Mouse (Mus musculus): ENCODE results near the gene Slc12a8. TPM values are rescaled to one million over a fixed set of nuclear protein-coding genes. Genes with fewer than 3 reads are reported as not detected.

Slc12a8 gene
- total and polyA plus RNA-seq, 3 experiments = 12.2 to 17.4 (median 16.5) TPM

- TF ChIP-seq CTCF (conservative IDR thresholded peaks at IDR 0.05 in 1 of 2, IDR thresholded peaks at IDR 0.05 in 1 of 2; ENCODE audit: low read depth in 2 of 2, low read length in 2 of 2) (no peak), TBP (conservative IDR thresholded peaks at IDR 0.05; ENCODE audit: low read depth, low read length) (no peak), ZKSCAN1 (IDR thresholded peaks at IDR 0.05; ENCODE audit: borderline replicate concordance, low read depth, low read length) (no peak), UBTF (IDR thresholded peaks at IDR 0.05; ENCODE audit: low read depth, low read length) (no peak), CHD1 (IDR thresholded peaks at IDR 0.05; ENCODE audit: low read depth, low read length) (no peak), E2F4 (IDR thresholded peaks at IDR 0.05; ENCODE audit: insufficient replicate concordance, low read depth, low read length) (no peak), RCOR1 (conservative IDR thresholded peaks at IDR 0.05; ENCODE audit: low read depth, low read length) (no peak), GABPA (IDR thresholded peaks at IDR 0.05; ENCODE audit: insufficient replicate concordance, low read depth, low read length) (no peak), KAT2A (IDR thresholded peaks at IDR 0.05; ENCODE audit: insufficient replicate concordance, low read length) (no peak), RAD21 (IDR thresholded peaks at IDR 0.05; ENCODE audit: low read depth, low read length) (no peak), MYC (IDR thresholded peaks at IDR 0.05; ENCODE audit: low read depth, low read length) (no peak), JUND (conservative IDR thresholded peaks at IDR 0.05; ENCODE audit: low read depth, low read length) (no peak), ELF1 (IDR thresholded peaks at IDR 0.05; ENCODE audit: low read depth, low read length) (no peak), IRF4 (IDR thresholded peaks at IDR 0.05; ENCODE audit: low read depth, low read length) (no peak), ZMIZ1 (IDR thresholded peaks at IDR 0.05; ENCODE audit: low read depth, low read length) (no peak), TCF12 (IDR thresholded peaks at IDR 0.05; ENCODE audit: low read depth, low read length) (no peak), EP300 (IDR thresholded peaks at IDR 0.05; ENCODE audit: low read length) (no peak)
These were observed 153.2 kb downstream of the Slc12a8 start for GRCm38 (mm10) chr16:33670340-33670739.

GRCm38 (mm10) chr16:33670933-33671332, 153.8 kb downstream of the Slc12a8 start:
- Histone ChIP-seq H3K27ac (ENCODE audit: insufficient read depth, low read depth) (no peak overlapping the region), H3K9ac (ENCODE audit: insufficient read depth, low read depth) (no peak overlapping the region), H3K4me2 (ENCODE audit: insufficient read depth, low read depth, poor library complexity, severe bottlenecking) (no peak overlapping the region), H3K4me3 (replicated peaks in 1 of 3; ENCODE audit: low read depth in 2 of 3, low read length in 2 of 3, poor library complexity in 1 of 3) (no peak overlapping the region), H3K9me3 (replicated peaks; ENCODE audit: low read length) (peaks cover 4% of the 10 kb centered on the region), H3K27me3 (replicated peaks) (no peaks in the 10 kb centered on the region), H3K4me1 (ENCODE audit: control insufficient read depth in 1 of 2, insufficient read depth in 2 of 2) (peaks cover 8 to 13% of the 10 kb centered on the region in 2 experiments; a peak in 3 of 4 replicates), H3K36me3 (replicated peaks in 1 of 2; ENCODE audit: control insufficient read depth in 1 of 2, insufficient read depth in 1 of 2, low read length in 1 of 2) (peaks cover 0 to 9% of the 10 kb centered on the region in 2 experiments), H3K79me2 (replicated peaks; ENCODE audit: control insufficient read depth, extremely low read depth, insufficient read depth, poor library complexity, severe bottlenecking) (no peaks in the 10 kb centered on the region)
- DNase-seq (ENCODE audit: extremely low read depth) = no peak
- TF ChIP-seq MYC (IDR thresholded peaks at IDR 0.05; ENCODE audit: low read depth, low read length) = no peak
- no peak for TF ChIP-seq ELF1 (IDR thresholded peaks at IDR 0.05; ENCODE audit: low read depth, low read length)
- TF ChIP-seq JUN (IDR thresholded peaks at IDR 0.05; ENCODE audit: insufficient read depth, low read depth, low read length) = no peak
- dilution Hi-C loops (cut with MboI; ENCODE audit: extremely low pct_ligation_motif_present, extremely low pct_unique_long_range_greater_than_20kb, low sequenced_read_pairs) = no loop called here
- in situ Hi-C loops (cut with MboI; ENCODE audit: low pct_ligation_motif_present, low pct_unique_long_range_greater_than_20kb, low sequenced_read_pairs) = loop anchor here (5.0 kb wide), 1 partner anchor 64 kb away; no protein-coding TSS in a partner anchor

More at GRCm38 (mm10) chr16:33670340-33670739, 153.2 kb downstream of the Slc12a8 start:
- no peak for DNase-seq (ENCODE audit: extremely low read depth)
- Histone ChIP-seq H3K27me3 (replicated peaks) (no peaks in the 10 kb centered on the region), H3K4me1 (ENCODE audit: control insufficient read depth in 1 of 2, insufficient read depth in 2 of 2) (peaks cover 8 to 9% of the 10 kb centered on the region in 2 experiments; a peak in 3 of 4 replicates), H3K27ac (ENCODE audit: insufficient read depth, low read depth) (no peak overlapping the region), H3K36me3 (replicated peaks in 1 of 2; ENCODE audit: control insufficient read depth in 1 of 2, insufficient read depth in 1 of 2, low read length in 1 of 2) (peaks cover 0 to 9% of the 10 kb centered on the region in 2 experiments), H3K9ac (ENCODE audit: insufficient read depth, low read depth) (no peak overlapping the region), H3K9me3 (replicated peaks; ENCODE audit: low read length) (peaks cover 4% of the 10 kb centered on the region), H3K4me3 (replicated peaks in 1 of 3; ENCODE audit: low read depth in 2 of 3, low read length in 2 of 3, poor library complexity in 1 of 3) (no peak overlapping the region), H3K79me2 (replicated peaks; ENCODE audit: control insufficient read depth, extremely low read depth, insufficient read depth, poor library complexity, severe bottlenecking) (no peaks in the 10 kb centered on the region), H3K4me2 (ENCODE audit: insufficient read depth, low read depth, poor library complexity, severe bottlenecking) (no peak overlapping the region)
- dilution Hi-C loops (cut with MboI; ENCODE audit: extremely low pct_ligation_motif_present, extremely low pct_unique_long_range_greater_than_20kb, low sequenced_read_pairs) (no loop called here), in situ Hi-C loops (cut with MboI; ENCODE audit: low pct_ligation_motif_present, low pct_unique_long_range_greater_than_20kb, low sequenced_read_pairs) (loop anchor here (5.0 kb wide), 1 partner anchor 63 kb away; no protein-coding TSS in a partner anchor)
